Mouse (Mus musculus) G1E (cell line): ENCODE data around the gene Mamld1. TPM values are rescaled to one million over a fixed set of nuclear protein-coding genes. Genes with fewer than 3 reads are reported as not detected.
"Not testable (repeated sequence)": the region's sequence is repeated elsewhere in the genome, so short reads cannot be mapped to it uniquely, and the experiment has no call there.

Experiments
- ATAC-seq: 2 replicates; pipeline ENCODE4 v1.8.0; 2016; ENCODE audit warnings: mild to moderate bottlenecking; ENCODE audit not compliant: insufficient number of reproducible peaks, poor library complexity, low FRiP score, severe bottlenecking; ENCODE audit errors: extremely low read depth
- DNase-seq: peaks from one replicate; pipeline ENCODE4 v3.0.0; 2012; ENCODE audit warnings: low spot score
- H3K27me3 ChIP-seq: 2 replicates; pipeline ENCODE4 v1.6.1; 2012; ENCODE audit warnings: mild to moderate bottlenecking, low read length, inconsistent platforms; ENCODE audit not compliant: insufficient read depth
- H3K36me3 ChIP-seq: replicated peaks from 2 replicates; pipeline ENCODE3; 2012; ENCODE audit warnings: mild to moderate bottlenecking, inconsistent platforms
- H3K4me1 ChIP-seq: 2 replicates; pipeline ENCODE4 v1.6.1; 2012; ENCODE audit warnings: low read depth, low read length, inconsistent platforms, mixed read lengths; ENCODE audit not compliant: insufficient read depth
- H3K4me3 ChIP-seq: 2 replicates; pipeline ENCODE4 v1.5.1; 2012; ENCODE audit warnings: low read depth, mild to moderate bottlenecking, inconsistent platforms, low read length, moderate library complexity, mixed read lengths
- H3K9me3 ChIP-seq: replicated peaks from 2 replicates; pipeline ENCODE4 v1.6.1; 2012; ENCODE audit warnings: inconsistent platforms
- CTCF ChIP-seq: IDR thresholded peaks from 2 replicates; pipeline ENCODE4 v1.5.1; 2012; ENCODE audit warnings: low read depth, low read length, inconsistent platforms, mixed read lengths
- GATA1 ChIP-seq: IDR thresholded peaks from 2 replicates; pipeline ENCODE4 v1.6.1; 2012; ENCODE audit warnings: borderline replicate concordance, low read length, inconsistent platforms, mixed read lengths
- GATA2 ChIP-seq: IDR thresholded peaks from 2 replicates; pipeline ENCODE4 v1.6.1; 2012; ENCODE audit warnings: low read depth, low read length, inconsistent platforms, borderline replicate concordance
- POLR2AphosphoS5 ChIP-seq: IDR thresholded peaks from 2 replicates; pipeline ENCODE4 v1.6.1; 2012; ENCODE audit warnings: low read depth, low read length, inconsistent platforms; ENCODE audit not compliant: insufficient replicate concordance
- TAL1 ChIP-seq: conservative IDR thresholded peaks from 2 replicates; pipeline ENCODE4 v1.6.1; 2012; ENCODE audit warnings: low read depth, low read length, inconsistent platforms, mixed read lengths
- polyA plus RNA-seq: library from polyadenylated mRNA; stranded (reverse); fragments of >175 nt; gene quantifications from 2 replicates; pipeline ENCODE4 v1.2.3, GENCODE M21; 2012
- total RNA-seq, 2 experiments: library from RNA; stranded (forward) in 1 of 2; stranded (reverse) in 1 of 2; fragments of 200-1000 nt in 1 of 2; fragments of >200 nt in 1 of 2; fragmentation: Nextera tagmentation in 1 of 2; gene quantifications; 2 replicates each; pipeline ENCODE4 v1.2.3; 2014 to 2017

Mamld1 gene
- total RNA-seq (2014; fragmentation: Nextera tagmentation) (not detected in 2 replicates), total RNA-seq (2017) (not detected in 2 replicates), polyA plus RNA-seq (not detected in 2 replicates)

- no peak for ATAC-seq
- no peaks in the 10 kb centered on the region for H3K9me3 ChIP-seq
- H3K4me3 ChIP-seq = no peak within 1 kb of the TSS
- no peak for DNase-seq
- H3K4me1 ChIP-seq = peaks cover 3% of the 10 kb centered on the region; the same call in 1 of the 2 replicates
- no peaks in the 10 kb centered on the region for H3K27me3 ChIP-seq
- TF ChIP-seq TAL1 (no peak), POLR2AphosphoS5 (no peak), CTCF (no peak), GATA1 (no peak), GATA2 (no peak)
- H3K36me3 ChIP-seq = no peaks in the 10 kb centered on the region
These were observed at the start of gene Mamld1 for GRCm38 (mm10) chrX:71049864-71050576. Gene Mamld1 (plus strand): TSS chrX:71050256.

GRCm38 (mm10) chrX:71024718-71025117, 25.3 kb upstream of the Mamld1 start:
- no peaks in the 10 kb centered on the region for H3K9me3 ChIP-seq
- DNase-seq (no peak), ATAC-seq (no peak)
- H3K27me3 ChIP-seq = no peaks in the 10 kb centered on the region
- TF ChIP-seq CTCF = no peak
- no peak for TF ChIP-seq GATA1
- TF ChIP-seq POLR2AphosphoS5 = no peak
- TF ChIP-seq TAL1 = no peak
- TF ChIP-seq GATA2 = no peak
- no peaks in the 10 kb centered on the region for H3K4me1 ChIP-seq
- H3K4me3 ChIP-seq = no peak overlapping the region
- H3K36me3 ChIP-seq = no peaks in the 10 kb centered on the region

- no peak for TF ChIP-seq GATA1
- no peak for TF ChIP-seq CTCF
- TF ChIP-seq GATA2 = no peak
- no peak for TF ChIP-seq POLR2AphosphoS5
- no peak for TF ChIP-seq TAL1
- Histone ChIP-seq H3K4me3 (no peak overlapping the region), H3K27me3 (no peaks in the 10 kb centered on the region), H3K9me3 (no peaks in the 10 kb centered on the region), H3K36me3 (no peaks in the 10 kb centered on the region), H3K4me1 (no peaks in the 10 kb centered on the region)
- no peak for DNase-seq
- ATAC-seq = no peak
These were observed 22.0 kb upstream of the Mamld1 start for GRCm38 (mm10) chrX:71028007-71028406.

DNA sequence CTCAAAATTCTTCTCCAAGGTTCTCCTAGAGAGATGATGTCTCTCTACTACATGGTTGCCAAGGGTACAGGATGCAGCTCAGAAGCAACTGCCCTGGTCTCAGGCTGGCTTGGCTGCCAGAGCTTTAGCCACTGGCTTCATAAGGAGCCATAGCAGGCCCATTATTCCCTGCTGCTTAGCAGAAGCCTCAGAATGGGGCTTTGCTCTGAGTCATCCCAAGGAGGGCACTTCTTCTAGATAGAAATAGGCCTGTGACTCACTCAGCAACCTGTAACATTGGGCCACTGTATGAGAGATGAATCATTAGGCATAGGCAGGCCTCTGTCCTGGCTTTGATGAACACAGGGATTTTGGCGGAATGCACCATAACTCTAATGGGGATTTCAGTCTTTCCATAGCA, 21.1 kb upstream of the Mamld1 start:
- not testable (repeated sequence) for H3K9me3 ChIP-seq, H3K4me3 ChIP-seq, H3K36me3 ChIP-seq, H3K27me3 ChIP-seq, H3K4me1 ChIP-seq, DNase-seq, ATAC-seq

DNA sequence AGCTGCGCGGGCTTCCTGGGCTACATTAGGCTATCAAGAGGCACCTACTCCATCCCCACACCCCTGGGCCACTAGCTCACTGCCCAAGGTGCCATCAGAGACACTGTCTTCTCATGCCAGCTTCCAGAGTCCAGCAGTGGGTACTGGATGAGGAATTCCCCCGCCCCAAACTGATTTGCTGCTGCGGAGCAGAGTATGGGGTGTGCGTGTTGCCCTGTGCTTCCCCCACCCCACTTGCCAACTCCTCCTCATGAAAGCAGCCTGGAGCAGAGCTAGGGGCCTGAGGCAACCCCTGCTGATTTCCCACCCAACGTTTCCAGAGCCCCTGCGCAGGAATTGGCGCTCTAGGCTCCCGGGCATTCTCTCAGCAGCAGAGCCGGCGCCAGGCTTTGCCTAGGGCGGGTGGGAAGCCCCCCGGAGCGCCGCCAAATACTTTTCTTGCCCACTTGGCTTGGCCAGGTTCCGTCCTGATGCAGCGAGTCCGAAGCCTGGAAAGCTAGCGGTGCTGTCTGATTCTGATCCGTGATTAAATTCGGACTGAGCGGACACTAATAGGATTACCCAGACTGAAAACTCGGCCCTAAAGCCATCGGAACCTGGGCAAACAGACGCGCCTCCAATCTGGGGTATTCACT, 738 bp downstream of the Mamld1 start:
- Histone ChIP-seq H3K4me1 (peaks cover 3% of the 10 kb centered on the region; the same call in 1 of the 2 replicates), H3K9me3 (no peaks in the 10 kb centered on the region), H3K4me3 (no peak overlapping the region), H3K36me3 (no peaks in the 10 kb centered on the region), H3K27me3 (no peaks in the 10 kb centered on the region)
- no peak for DNase-seq
- ATAC-seq = no peak
- TF ChIP-seq GATA2 (no peak), POLR2AphosphoS5 (no peak), TAL1 (no peak), GATA1 (no peak), CTCF (no peak)

- no peaks in the 10 kb centered on the region for H3K27me3 ChIP-seq
These were observed 1.5 kb downstream of the Mamld1 start for GRCm38 (mm10) chrX:71051361-71052114.

More at GRCm38 (mm10) chrX:71051361-71052114, 1.5 kb downstream of the Mamld1 start:
- H3K4me1 ChIP-seq = peaks cover 3% of the 10 kb centered on the region; the same call in 1 of the 2 replicates
- no peak overlapping the region for H3K4me3 ChIP-seq
- no peak for DNase-seq
- H3K9me3 ChIP-seq = no peaks in the 10 kb centered on the region
- no peak for TF ChIP-seq GATA1
- no peak for TF ChIP-seq GATA2
- TF ChIP-seq CTCF = no peak
- no peak for TF ChIP-seq TAL1
- TF ChIP-seq POLR2AphosphoS5 = no peak
- H3K36me3 ChIP-seq = no peaks in the 10 kb centered on the region
- ATAC-seq = no peak
